Mouse (Mus musculus): ENCODE data around the gene Carnmt1. TPM values are rescaled to one million over a fixed set of nuclear protein-coding genes. Genes with fewer than 3 reads are reported as not detected.

The Carnmt1 gene
- total RNA-seq (2021) = 10 to 100 TPM; 11.1 to 11.6 TPM

DNA sequence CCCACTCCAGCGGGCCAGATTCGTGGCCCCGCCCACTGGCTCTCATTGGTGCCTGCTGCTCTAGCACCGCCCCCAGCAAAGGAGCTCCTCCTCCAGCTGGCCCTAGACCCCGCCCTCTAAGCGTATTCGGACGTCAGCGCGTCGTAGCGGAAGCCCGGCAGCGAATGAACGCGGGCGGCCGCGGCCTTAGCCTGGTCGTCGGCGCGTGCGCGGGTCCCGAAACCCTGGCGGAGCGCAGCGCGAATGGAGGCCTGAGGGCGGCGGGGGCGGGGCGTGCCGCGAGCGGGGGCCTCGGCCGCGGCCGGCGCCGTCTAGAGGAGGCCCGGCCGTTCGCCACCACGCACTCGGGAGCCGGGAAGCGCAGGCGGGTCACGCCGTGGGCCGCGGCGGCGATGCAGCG, at the start of gene Carnmt1:
TSS of gene Carnmt1 (plus strand) at position 157 of the 400 bp plus-strand sequence.
- DNase-seq (ENCODE audit: low spot score in 2 of 2) = peak; percentile 97 to 98
- intact Hi-C loops (cut with DNase I) = loop anchor here (2.0 kb wide), 1 partner anchor 40 kb away; the partner anchor contains the start of genes Nmrk1 and Ostf1

DNA sequence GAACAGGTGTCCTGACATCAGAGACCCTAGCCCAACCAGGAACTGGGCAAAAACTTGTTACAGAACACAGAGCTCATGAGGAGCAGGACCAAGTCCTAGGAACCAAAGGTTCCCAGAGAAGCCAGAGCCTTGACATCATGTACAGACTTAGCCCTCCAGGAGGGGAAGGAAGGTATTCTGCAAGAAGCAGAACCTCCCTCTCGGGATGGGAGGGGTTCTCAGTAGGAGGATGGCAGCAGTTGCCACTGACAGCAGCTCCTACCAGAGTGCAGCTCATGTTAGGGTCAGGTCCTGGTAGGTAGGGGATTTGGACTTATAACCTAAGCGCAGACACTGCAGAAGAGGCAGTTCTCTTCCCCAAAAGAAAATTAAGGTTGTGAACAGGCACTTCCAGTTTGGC, 46.7 kb upstream of the Carnmt1 start:
- intact Hi-C loops (cut with DNase I) = no loop called here
- no peak for DNase-seq (ENCODE audit: low spot score in 2 of 2)

DNA sequence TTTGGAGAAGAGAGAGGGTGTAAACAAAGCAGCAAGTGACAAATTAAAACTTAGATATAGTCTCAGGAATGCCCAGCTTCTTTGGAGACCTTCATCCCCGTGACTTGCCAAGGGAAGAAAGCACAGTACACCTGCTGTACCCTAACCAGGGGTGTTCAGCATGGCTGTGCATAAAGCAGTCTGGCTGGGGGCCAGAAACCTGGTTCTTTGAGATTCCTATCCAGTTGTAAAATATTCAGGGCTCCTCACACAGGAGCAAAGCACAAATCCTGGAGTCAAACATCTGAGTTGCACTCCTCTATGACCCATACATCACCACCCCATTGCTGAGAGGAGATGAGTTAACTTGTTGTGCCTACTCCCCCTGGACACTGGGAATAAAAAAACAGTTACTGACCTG, 41.0 kb upstream of the Carnmt1 start:
- no peak for DNase-seq (ENCODE audit: low spot score in 2 of 2)
- intact Hi-C loops (cut with DNase I) = no loop called here

DNA sequence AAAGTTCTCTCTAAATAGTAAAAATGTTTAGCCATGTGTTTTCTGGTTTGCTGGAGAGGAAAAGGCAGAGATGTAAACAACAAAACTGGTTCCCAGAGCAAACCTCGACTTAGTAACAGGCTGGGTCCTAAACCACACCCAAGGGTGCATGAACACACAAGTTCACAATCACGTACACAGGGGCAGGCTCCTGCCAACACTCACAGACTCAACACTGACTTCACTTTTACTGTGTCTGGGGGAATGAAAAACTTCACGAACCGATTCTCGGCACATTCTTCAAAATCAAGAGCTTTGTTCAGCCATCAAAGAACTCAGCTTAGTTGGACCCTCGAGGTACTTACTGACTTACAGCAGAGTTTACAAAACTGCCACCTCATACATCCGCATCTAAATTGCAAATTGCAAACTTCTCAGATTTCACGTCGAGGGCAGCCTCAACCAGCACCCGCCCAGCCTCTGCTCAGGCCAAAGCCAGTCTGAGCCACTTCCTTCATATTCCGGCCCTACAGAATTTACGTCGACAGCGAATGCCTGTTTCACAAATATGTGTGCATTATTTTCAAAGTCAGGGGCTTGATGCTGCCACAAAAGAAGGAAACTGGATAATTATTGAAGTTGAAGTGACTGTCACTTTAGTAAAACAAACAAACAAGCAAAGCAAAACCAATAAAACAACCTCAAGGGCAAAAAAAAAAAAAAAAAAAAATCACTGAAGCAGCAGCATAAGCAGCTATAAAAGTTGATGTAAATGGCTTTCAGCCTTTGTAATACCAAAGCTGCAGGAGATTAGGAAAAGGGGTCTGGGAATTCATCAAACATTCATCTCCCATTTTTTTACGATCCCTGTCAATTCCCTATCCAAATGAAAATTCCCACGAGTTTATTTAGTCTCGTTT, 40.1 kb upstream of the Carnmt1 start:
- no peak for DNase-seq (ENCODE audit: low spot score in 2 of 2)
- intact Hi-C loops (cut with DNase I) = loop anchor here (2.0 kb wide), 2 partner anchors 40 to 82 kb away; partner anchors contain the start of genes Carnmt1 and D030056L22Rik

DNA sequence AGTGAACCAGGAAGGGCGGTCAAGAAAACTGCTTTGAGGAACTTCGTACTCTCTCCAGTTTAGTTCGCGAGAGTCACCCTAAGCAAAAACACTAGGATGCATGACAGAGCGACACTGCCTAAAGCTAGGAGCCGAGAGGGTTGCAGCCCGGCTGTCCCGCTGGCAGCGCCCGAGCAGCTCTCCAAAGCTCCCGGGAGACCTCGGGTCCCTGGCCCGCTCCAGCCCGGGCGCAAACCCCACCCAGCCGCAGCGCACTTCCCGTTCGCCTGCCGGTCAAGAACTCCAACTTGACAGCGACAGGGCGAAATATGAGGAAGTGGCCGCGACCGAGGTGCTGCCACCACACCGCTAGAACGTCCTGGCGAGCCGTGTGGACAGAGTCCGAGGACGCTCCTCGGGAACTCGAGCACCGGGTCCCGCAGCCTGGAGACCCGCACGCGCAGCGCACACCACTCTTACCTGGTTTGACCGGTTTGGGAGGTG, 39.4 kb upstream of the Carnmt1 start:
- intact Hi-C loops (cut with DNase I) = loop anchor here (2.0 kb wide), 2 partner anchors 40 to 82 kb away; partner anchors contain the start of genes Carnmt1 and D030056L22Rik
- DNase-seq (ENCODE audit: low spot score in 2 of 2) = peak in 1 of 2 experiments; percentile 21

DNA sequence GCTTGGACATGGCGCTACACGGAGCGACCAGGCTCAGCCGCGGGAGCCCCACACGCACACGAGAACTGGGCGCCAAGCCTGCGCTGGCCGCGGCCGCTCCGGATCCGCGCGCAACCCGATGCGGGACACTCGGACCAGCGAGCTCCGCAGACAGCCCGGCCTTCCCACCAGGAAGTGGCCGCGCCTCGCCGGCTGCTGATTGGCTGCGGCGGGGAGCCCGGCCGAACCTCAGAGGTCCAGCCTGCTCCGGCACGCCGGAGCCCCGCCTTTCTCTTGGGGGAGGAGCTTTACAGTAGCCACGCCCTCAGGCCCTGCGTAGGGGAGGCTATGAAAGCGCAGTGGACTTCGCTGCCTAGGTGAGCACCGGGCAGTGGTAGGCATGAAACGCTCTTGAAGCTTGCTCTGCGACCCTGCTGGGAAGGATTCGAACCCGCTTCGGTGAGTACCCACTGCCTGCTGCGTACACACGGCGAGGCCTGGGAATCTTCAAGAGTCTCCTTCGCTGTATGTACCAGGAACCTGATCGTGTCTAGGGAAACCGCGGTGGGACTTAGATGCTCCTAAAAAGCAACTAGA, 38.8 kb upstream of the Carnmt1 start, which contains the start of the genes Ostf1 and Nmrk1:
TSS of gene Ostf1 (minus strand) at position 180 of the 576 bp plus-strand sequence.
TSS of gene Nmrk1 (plus strand) at position 307 of the 576 bp plus-strand sequence.
- peak; percentile 91 to 94 for DNase-seq (ENCODE audit: low spot score in 2 of 2)
- intact Hi-C loops (cut with DNase I) = loop anchor here (2.0 kb wide), 2 partner anchors 39 to 81 kb away; partner anchors contain the start of genes Carnmt1 and D030056L22Rik

DNA sequence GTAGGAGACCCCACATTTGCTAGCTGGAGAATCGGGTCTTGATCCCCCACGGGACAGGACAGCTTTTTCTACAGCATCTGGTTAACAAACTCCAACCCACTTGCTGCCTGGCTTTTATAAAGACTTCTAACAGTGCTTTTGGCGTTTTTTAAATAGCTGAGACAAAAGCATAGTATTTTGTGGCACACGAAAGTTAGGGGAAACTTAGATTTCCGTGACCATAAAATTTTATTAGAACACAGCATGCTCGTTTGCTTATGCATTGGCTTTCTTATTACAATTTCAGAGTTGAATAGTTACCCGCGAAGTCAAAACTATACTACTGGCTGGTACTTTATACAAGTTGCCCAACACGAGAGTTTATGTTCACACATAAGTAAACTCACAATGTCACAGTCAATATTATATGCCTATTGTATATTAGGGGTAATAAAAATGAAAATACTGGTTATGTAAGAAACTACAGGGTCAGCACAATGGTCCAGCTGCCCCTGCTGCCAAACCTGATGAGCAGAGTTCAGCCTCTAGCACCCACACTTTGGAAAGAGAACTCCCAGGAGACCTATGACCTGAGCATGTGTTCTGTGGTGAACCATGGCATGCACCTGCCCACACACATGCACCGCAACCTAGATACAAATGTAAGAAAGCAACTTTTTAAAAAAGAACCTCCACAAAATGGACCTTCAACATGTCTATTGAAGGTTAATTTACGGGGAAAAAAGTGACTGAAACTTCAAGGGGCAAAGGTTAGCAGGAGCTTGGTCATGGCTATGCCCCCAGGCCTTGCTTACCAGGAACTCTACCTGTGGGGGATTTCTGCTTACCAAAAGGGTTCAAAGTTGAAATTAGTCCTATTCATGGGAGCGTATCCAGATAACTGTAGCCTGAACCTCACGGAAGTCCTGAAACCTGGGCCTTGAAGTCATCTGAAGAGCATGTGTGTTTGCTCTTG, 38.1 kb upstream of the Carnmt1 start:
- no peak for DNase-seq (ENCODE audit: low spot score in 2 of 2)
- intact Hi-C loops (cut with DNase I) = no loop called here

DNA sequence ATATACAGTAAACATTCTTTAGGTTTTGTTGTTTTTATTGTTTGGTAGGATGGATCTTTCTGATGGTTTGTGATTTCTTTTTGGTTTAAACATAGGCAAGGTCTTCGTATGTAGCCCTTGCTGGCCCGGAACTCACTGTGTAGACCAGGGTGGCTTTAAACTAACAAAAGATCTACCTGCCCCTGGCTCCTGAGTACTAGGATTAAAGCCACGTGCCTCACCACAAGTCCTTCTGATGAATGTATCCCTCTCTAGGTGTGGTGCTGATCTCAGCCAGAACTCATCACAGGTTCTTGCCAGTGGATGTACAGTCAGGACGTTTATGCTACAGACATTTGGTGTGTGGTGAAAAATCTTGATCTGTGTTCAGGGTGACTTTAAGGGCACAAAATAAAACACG, 32.6 kb upstream of the Carnmt1 start:
- intact Hi-C loops (cut with DNase I) = no loop called here
- no peak for DNase-seq (ENCODE audit: low spot score in 2 of 2)

DNA sequence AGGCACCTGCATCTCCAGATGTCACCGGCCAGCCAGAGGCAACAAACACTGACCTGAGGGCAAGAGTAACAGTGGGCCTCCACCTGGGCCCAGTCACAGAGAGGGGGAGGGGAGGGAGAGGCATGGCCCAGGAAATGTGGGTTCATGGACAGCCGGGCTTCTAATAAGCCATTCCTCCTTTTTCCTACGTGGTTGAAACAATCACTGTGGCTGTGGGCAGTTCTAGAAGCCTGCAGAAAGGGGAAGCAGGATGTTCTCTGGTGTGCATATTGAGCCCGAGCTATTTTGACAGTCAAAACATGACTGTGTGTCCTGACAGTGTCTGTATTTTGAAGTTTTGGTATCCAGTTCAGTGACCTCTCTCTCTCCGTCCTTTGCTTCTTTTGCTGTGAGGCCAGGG, 31.6 kb upstream of the Carnmt1 start:
- no peak for DNase-seq (ENCODE audit: low spot score in 2 of 2)
- intact Hi-C loops (cut with DNase I) = no loop called here

DNA sequence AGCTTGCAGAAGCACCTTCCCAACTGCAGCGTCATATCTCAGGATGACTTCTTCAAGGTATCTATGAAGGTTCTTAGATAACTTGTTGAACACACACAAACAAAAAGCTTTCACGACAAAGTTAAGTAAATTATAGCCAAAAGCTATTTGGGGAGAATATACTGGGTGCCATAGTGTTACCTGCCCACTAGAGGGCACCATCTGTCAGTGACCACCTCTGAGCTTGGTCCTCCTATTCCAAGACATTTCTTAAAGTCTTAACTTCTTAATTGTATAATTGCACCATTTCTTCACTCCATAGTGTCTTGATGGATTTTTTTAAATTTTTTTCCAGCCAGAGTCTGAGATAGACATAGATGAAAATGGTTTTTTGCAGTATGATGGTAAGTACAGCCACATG, 31.0 kb upstream of the Carnmt1 start:
- intact Hi-C loops (cut with DNase I) = no loop called here
- no peak for DNase-seq (ENCODE audit: low spot score in 2 of 2)

DNA sequence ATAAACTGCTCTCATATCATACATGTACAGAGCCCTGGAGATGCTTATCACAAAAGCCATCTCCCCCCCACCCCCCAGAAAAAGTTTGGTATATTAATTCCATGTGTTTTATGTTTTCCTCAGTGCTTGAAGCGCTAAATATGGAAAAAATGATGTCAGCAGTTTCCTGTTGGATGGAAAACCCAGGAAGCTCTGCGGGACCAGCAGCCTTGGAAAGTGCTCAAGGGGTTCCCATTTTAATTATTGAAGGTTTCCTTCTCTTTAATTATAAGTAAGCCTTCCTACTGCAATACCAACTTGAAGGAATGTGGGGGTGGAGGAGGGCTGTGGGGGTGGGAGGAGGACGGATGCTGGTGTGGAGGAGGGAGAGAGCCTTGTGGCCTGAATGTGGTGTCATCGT, 29.6 kb upstream of the Carnmt1 start:
- DNase-seq (ENCODE audit: low spot score in 2 of 2) = no peak
- intact Hi-C loops (cut with DNase I) = no loop called here

DNA sequence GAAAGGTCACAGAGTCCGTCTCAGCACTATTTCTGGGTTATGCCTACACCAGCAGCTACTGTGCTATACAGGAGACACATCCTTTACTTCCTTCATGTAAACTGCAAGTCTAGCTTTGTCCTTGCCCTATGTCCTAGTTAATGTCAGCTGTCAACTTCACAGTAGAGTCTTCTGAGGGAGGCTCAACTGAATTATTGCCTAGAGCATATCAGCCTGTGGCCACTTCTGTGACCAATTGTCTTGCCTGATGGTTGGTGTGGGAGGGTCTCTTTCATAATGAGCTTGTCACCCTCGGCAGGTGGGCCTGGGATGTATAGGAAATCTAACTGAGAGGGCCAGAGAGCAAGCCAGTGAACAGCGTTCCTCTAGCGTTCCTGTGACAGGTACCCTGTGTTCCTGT, 27.2 kb upstream of the Carnmt1 start:
- intact Hi-C loops (cut with DNase I) = no loop called here
- DNase-seq (ENCODE audit: low spot score in 2 of 2) = no peak

DNA sequence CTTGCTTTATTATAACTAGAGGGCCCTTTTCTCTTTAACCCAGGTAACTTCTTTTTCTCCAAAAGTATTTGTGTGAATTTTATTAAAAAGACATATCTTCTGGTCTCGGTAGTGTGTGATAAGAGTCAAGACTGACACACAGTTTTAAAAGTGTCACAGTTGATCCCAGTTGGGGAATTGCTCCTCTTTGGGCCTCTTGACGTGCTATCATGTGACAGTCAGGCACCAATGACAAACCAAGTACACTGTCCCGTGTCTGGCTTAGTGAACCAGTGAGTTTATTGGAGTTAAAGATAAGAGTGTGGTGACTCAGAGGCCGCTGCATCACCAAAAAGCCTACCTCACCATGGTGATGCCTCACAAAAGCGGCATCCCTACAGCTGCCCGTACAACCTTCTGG, 26.5 kb upstream of the Carnmt1 start:
- intact Hi-C loops (cut with DNase I) = no loop called here
- no peak for DNase-seq (ENCODE audit: low spot score in 2 of 2)

DNA sequence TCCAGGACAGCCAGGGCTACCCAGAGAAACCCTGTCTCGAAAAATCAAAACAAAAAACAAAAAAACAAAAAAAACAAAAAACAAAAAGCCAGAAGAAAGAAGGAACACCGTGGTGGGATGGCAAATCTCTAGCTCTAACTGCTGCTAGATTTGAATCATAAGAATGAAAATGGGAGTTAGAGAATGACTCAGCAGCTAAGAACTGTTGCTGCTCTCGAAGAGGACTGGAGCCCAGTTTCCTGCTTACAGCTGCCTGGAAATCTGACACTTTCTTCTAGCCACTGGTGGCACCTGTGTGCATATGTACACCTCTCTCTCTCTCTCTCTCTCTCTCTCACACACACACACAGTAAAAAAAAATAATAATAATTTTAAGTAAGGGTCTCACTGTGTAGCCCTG, 24.2 kb upstream of the Carnmt1 start:
- DNase-seq (ENCODE audit: low spot score in 2 of 2) = no peak
- intact Hi-C loops (cut with DNase I) = no loop called here

DNA sequence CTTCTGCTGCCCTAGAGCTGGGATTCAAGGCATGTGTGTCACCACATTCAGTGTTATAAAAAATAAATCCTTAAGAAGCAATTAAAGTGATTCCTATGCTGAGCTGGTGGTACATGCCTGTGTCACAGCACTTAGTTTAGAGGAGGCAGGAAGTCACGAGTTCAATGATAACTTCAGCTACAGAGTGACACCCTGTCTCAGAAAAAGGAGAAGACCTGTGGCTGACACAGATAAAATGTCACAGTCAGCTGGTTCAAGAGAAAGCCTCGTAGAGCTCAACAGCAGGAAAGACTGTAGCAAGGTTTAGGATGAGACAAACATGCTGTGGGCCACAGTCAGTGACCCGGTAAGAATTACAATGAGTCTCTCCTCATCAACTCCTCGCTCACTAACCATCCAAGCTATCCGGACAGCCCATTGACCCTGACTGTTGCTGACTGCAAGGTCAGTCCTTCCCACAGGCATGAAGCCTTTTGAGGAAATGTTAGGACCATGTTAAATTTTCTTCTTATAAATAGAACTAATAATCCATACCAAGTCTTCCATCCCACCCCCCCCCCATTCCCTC, 23.6 kb upstream of the Carnmt1 start:
- intact Hi-C loops (cut with DNase I) = no loop called here

DNA sequence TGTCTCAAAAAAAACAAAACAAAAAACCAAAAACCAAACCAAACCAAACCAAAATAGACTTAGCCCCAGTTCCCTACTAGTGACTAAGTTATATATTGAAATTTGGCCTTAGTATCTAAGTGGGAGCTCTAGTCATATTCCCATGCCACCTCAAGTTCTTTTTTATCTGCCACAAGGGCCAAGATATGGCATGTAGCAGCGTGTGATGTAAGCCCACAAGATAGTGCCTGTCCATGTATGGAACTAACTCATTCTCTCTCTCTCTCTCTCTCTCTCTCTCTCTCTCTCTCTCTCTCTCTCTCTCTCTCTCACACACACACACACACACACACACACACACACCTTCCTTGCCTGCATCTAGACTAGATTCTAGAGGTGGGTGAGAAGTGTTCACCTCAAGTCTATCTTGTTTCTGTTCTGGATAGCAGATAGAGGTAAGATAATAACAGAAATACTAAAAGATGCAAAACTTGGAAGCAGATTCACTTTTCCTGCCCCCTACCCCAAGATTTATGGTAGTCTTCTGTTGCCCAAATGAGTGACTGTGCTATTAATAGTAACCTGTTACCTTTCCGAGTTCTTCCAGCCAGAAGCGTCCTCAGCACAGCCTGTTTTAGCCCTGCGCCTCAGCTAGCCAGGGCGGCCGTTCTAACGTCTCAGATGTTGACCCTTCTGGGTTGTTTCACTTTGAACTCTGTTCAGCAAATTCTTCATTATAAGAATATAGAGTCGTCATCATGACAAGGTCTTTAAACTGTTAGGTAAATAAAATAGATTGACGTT, 22.6 kb upstream of the Carnmt1 start:
- no peak for DNase-seq (ENCODE audit: low spot score in 2 of 2)
- intact Hi-C loops (cut with DNase I) = no loop called here

More for the DNA sequence above, 23.6 kb upstream of the Carnmt1 start:
- no peak for DNase-seq (ENCODE audit: low spot score in 2 of 2)

DNA sequence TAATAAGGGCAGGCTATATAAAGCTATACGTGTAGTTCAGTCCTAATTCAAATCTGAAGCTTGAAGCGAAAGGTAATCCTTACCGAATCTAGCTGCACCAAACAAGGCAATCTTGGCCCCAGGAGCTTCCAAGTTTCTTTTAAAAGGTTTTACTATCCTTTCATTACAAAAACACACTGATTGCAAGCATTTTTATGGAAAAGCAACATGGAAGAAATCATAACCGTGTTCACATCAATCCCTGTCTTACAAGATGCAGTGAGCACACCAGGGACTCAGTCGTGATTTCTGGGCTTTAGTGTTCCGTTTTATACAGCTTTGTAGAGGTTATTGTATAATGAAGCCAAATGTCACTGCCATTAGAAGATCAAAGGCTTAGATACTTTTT, 22.0 kb upstream of the Carnmt1 start:
- intact Hi-C loops (cut with DNase I) = no loop called here
- DNase-seq (ENCODE audit: low spot score in 2 of 2) = no peak

DNA sequence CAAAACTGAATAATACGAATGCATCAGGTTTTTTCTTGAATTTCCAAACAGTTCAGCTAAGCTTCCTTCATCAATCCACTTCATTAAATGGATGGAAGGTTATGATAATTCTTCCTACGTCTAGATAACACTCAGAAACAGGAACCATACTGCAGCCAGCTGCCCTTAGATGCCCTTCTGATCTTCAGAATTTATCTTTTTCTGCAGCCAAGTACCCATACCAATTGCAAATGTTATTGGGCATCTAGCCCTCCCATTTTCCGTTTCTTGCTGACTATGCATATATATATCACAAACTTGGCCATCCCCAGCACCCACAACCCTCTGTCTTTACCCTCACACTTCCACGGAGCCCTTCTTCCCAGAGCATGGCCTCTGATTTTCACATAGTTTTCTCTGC, 20.6 kb upstream of the Carnmt1 start:
- DNase-seq (ENCODE audit: low spot score in 2 of 2) = no peak
- intact Hi-C loops (cut with DNase I) = no loop called here

All from left cerebral cortex, postnatal 25 days (tissue).